Mouse (Mus musculus) lung, adult 2 months (tissue): Measurements from ENCODE around the gene Snai1. TPM values are rescaled to one million over a fixed set of nuclear protein-coding genes. Genes with fewer than 3 reads are reported as not detected.

ENCODE experiments used
- DNase-seq: peaks from one replicate; pipeline ENCODE4 v3.0.0; 2022
- H3K4me1 ChIP-seq: fragments of 200-500 bp; 2 replicates; pipeline ENCODE4 v1.6.1; 2011; ENCODE audit warnings: low read length; ENCODE audit not compliant: control insufficient read depth, insufficient read depth
- H3K4me3 ChIP-seq: fragments of 200-500 bp; replicated peaks from 2 replicates; pipeline ENCODE3; 2011; ENCODE audit warnings: low read depth, mild to moderate bottlenecking, control low read depth, low read length; ENCODE audit errors: extremely low read depth
- CTCF ChIP-seq: fragments of 200-500 bp; IDR thresholded peaks from 2 replicates; pipeline ENCODE4 v1.5.1; 2011; ENCODE audit warnings: mild to moderate bottlenecking, low read length, control low read depth; ENCODE audit not compliant: insufficient read depth
- POLR2A ChIP-seq: fragments of 200-500 bp; IDR thresholded peaks from 2 replicates; pipeline ENCODE4 v1.6.1; 2011; ENCODE audit warnings: low read depth, mild to moderate bottlenecking, control low read depth, low read length, borderline replicate concordance; ENCODE audit errors: extremely low read depth
- WGBS: fragments of 180-500 bp; shearing (Covaris S2); methylation state at CpG from one replicate; pipeline ENCODE4 v1.1.7; 2018; 5-methylcytosine and 5-hydroxymethylcytosine counted together
- polyA plus RNA-seq: library from polyadenylated mRNA; depleted of rRNA; stranded (reverse); fragments of >200 nt; gene quantifications from 2 replicates; pipeline ENCODE4 v1.2.3, GENCODE M21; 2012

Gene Snai1
- polyA plus RNA-seq, 1 experiment = 70.8 TPM

GRCm38 (mm10) chr2:167540477-167541110 lies 2.6 kb downstream of the Snai1 start:
- Histone ChIP-seq H3K4me3 (peak overlapping the region; percentile 50), H3K4me1 (peaks cover 20% of the 10 kb centered on the region; the same call in 1 of the 2 replicates)
- WGBS = 55% methylated on average over 12 of the region's 12 CpGs
- DNase-seq = no peak
- TF ChIP-seq POLR2A (no peak), CTCF (no peak)

GRCm38 (mm10) chr2:167541324-167541723 lies 3.3 kb downstream of the Snai1 start:
- peak overlapping the region; percentile 6 for H3K4me3 ChIP-seq
- H3K4me1 ChIP-seq = peaks cover 20% of the 10 kb centered on the region; the same call in 1 of the 2 replicates
- DNase-seq = no peak
- WGBS = 57% methylated on average over 6 of the region's 6 CpGs
- no peak for TF ChIP-seq POLR2A
- no peak for TF ChIP-seq CTCF

DNA sequence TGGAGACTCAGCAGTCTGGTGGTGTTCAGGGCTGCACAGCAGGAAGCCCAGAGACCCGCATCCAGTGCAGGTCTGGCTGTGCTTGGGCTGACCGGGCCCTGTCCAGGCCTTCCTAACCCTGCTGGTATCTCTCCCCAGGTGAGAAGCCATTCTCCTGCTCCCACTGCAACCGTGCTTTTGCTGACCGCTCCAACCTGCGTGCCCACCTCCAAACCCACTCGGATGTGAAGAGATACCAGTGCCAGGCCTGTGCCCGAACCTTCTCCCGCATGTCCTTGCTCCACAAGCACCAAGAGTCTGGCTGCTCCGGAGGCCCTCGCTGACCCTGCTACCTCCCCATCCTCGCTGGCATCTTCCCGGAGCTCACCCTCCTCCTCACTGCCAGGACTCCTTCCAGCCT lies 3.8 kb downstream of the Snai1 start:
- Histone ChIP-seq H3K4me1 (peaks cover 20% of the 10 kb centered on the region; the same call in 1 of the 2 replicates), H3K4me3 (no peak overlapping the region)
- TF ChIP-seq POLR2A = no peak
- TF ChIP-seq CTCF = no peak
- no peak for DNase-seq
- WGBS = 71% methylated on average over 12 of the region's 12 CpGs

- DNase-seq = no peak
- TF ChIP-seq CTCF (no peak), POLR2A (no peak)
- Histone ChIP-seq H3K4me3 (no peak overlapping the region), H3K4me1 (peaks cover 20% of the 10 kb centered on the region; the same call in 1 of the 2 replicates)
- 67% methylated on average over 4 of the region's 4 CpGs for WGBS
These were observed 4.4 kb downstream of the Snai1 start for GRCm38 (mm10) chr2:167542361-167542760.

GRCm38 (mm10) chr2:167543121-167544003 lies 5.4 kb downstream of the Snai1 start:
- Histone ChIP-seq H3K4me1 (peaks cover 20% of the 10 kb centered on the region; the same call in 1 of the 2 replicates), H3K4me3 (no peak overlapping the region)
- peak; percentile 60 for DNase-seq
- TF ChIP-seq POLR2A (0 out of 2 replicates have a peak, but pooled peaks have one; percentile 1), CTCF (no peak)
- 19% methylated on average over 16 of the region's 16 CpGs for WGBS

DNA sequence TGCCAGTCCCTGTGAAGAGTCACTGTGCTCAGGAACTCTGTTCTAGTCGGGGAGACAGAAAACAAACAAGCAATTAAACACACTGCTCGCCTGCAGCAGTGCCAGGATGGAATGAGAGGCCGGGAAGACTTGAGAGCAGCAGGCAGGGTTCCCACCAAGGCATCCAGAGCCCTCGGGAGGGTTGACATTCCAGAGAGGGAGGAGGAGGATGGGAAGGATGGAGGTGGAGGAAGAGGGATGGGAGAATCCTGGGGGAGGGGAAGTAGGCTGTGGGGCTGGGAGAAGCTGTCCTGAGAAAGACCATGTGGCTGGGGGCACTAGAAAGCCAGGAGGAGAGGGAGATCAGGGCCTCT lies 6.0 kb downstream of the Snai1 start:
- TF ChIP-seq POLR2A (no peak), CTCF (no peak)
- Histone ChIP-seq H3K4me3 (no peak overlapping the region), H3K4me1 (peaks cover 20% of the 10 kb centered on the region; the same call in 1 of the 2 replicates)
- 12% methylated on average over 4 of the region's 4 CpGs for WGBS
- DNase-seq = no peak

- H3K4me3 ChIP-seq = no peak overlapping the region
- no peak for DNase-seq
- peaks cover 20% of the 10 kb centered on the region; the same call in 1 of the 2 replicates for H3K4me1 ChIP-seq
- WGBS = 52% methylated on average over 5 of the region's 5 CpGs
- TF ChIP-seq POLR2A (no peak), CTCF (no peak)
These were observed 6.5 kb downstream of the Snai1 start for GRCm38 (mm10) chr2:167544456-167544855.

- Histone ChIP-seq H3K4me3 (no peak overlapping the region), H3K4me1 (peaks cover 20% of the 10 kb centered on the region; the same call in 1 of the 2 replicates)
- TF ChIP-seq POLR2A = no peak
- TF ChIP-seq CTCF = no peak
- 72% methylated on average over 18 of the region's 18 CpGs for WGBS
- no peak for DNase-seq
These were observed 8.6 kb downstream of the Snai1 start for GRCm38 (mm10) chr2:167546447-167547195.

- no peak for DNase-seq
- H3K4me1 ChIP-seq = peaks cover 18% of the 10 kb centered on the region; the same call in 1 of the 2 replicates
- TF ChIP-seq POLR2A = no peak
- no peak for TF ChIP-seq CTCF
- 91% methylated on average over 8 of the region's 8 CpGs for WGBS
- no peak overlapping the region for H3K4me3 ChIP-seq
These were observed 9.4 kb downstream of the Snai1 start for GRCm38 (mm10) chr2:167547444-167547843.

DNA sequence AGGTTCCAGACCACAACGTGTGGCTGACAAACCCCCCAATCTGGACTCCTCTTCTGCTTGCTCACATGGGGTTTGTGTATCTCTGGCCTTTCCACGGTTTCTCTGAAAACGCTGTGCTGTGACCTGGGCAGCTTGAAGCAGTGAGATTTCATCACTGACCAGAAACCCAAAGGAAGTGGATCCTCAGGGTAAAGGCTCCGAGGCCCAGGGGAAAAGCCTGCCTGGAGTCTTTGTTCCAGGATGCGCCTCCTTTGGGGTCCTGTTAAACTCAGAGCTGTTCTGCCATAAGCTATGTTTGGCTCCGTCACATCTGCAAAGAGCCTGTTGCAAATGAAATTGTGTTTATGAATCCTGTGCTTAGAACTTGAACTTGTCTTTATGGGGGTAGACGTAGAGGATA lies 11.0 kb downstream of the Snai1 start:
- WGBS = 79% methylated on average over 7 of the region's 7 CpGs
- Histone ChIP-seq H3K4me3 (no peak overlapping the region), H3K4me1 (peaks cover 4% of the 10 kb centered on the region; the same call in 1 of the 2 replicates)
- TF ChIP-seq CTCF (no peak), POLR2A (no peak)
- no peak for DNase-seq
